Mouse (Mus musculus): ENCODE data around the gene Emb. TPM values are rescaled to one million over a fixed set of nuclear protein-coding genes. Genes with fewer than 3 reads are reported as not detected.

Gene Emb
- polyA plus RNA-seq, 1 experiment: 4.0 TPM

DNA sequence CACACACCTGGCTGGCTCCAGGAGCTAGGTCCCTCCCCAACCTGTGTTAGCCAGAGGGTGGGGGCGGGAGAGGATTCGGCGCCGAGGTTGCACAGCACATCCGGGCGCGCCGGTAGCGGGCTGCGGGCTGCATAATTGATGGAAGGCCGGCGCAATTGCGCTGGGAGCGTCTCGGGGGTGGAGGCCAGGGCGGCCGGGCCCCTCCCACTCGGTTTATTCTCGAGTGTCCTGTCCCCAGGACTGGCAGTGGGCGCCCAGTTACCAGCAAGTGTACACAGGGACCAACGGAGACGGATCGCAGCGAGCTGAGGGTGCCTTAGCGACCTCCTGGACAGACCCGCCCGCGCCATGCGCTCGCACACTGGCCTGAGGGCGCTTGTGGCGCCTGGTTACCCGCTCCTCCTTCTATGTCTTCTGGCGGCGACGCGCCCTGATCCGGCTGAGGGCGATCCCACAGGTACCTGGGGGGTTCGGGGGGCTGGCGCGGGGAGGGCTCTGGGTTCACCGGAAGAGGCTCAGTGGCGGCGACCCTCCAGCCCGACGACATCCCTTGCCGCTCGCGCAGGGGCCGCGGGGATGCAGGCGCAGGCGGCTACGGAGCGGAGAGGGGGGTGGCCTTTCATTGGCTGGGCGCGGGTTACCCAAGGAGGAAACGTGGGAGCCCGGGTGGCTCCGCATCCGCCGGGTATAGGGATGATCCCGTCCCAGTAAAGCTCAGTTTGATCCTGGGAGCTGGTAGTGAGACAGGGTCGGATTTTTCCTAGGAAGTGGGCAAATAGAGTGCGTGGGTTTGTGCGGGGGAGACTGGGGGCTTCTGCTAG, 12.4 kb downstream of the Emb start, which contains the start of gene Gm17509:
Gm17509 (minus strand) TSS at position 575 of the 821 bp plus-strand sequence.
- H3K4me1 ChIP-seq (ENCODE audit: control insufficient read depth, insufficient read depth, insufficient read length, low read length): peaks cover 2% of the 10 kb centered on the region; the same call in 1 of the 2 replicates
- no peak within 1 kb of the TSS for H3K27ac ChIP-seq (ENCODE audit: insufficient read depth, low read depth, low read length)
- H3K4me3 ChIP-seq (ENCODE audit: low read depth, low read length): peak within 1 kb of the TSS; percentile 65
- no peaks in the 10 kb centered on the region for H3K36me3 ChIP-seq (ENCODE audit: control insufficient read depth, insufficient read depth, low read length)
- 2% methylated on average over 67 of the region's 67 CpGs for WGBS
- no peak for TF ChIP-seq POLR2A (IDR thresholded peaks at IDR 0.05; ENCODE audit: low read depth, low read length)
- no peak for TF ChIP-seq CTCF (IDR thresholded peaks at IDR 0.05; ENCODE audit: extremely low read depth, insufficient read length, insufficient replicate concordance, low read depth, low read length)
- peaks cover 16% of the 10 kb centered on the region for H3K27me3 ChIP-seq (ENCODE audit: control insufficient read depth, insufficient read depth, low read length)

DNA sequence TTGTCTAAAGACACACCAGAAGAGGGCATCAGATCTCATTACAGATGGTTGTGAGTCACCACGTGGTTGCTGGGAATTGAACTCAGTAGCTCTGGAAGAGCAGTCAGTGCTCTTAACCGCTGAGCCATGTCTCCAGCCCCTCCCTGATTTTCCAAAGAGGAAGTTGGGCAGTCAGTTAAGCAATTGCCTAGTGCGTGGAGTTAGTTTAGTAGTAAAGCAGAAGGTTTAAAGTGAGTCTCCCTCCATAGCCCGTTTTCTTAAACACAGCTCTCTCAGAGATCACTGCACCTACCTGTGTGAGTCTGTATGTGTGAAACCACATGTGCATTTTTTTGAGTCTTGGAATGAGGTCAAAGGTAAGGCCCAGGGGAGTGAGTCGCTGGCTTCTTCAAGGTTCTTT, 14.8 kb downstream of the Emb start:
- 35% methylated on average over 5 of the region's 5 CpGs for WGBS

GRCm38 (mm10) chr13:117224901-117225300, 16.6 kb downstream of the Emb start:
- no peak overlapping the region for H3K27ac ChIP-seq (ENCODE audit: insufficient read depth, low read depth, low read length)
- H3K36me3 ChIP-seq (ENCODE audit: control insufficient read depth, insufficient read depth, low read length): no peaks in the 10 kb centered on the region
- 40% methylated on average over 2 of the region's 2 CpGs for WGBS
- TF ChIP-seq POLR2A (IDR thresholded peaks at IDR 0.05; ENCODE audit: low read depth, low read length): no peak
- no peak for TF ChIP-seq CTCF (IDR thresholded peaks at IDR 0.05; ENCODE audit: extremely low read depth, insufficient read length, insufficient replicate concordance, low read depth, low read length)
- H3K27me3 ChIP-seq (ENCODE audit: control insufficient read depth, insufficient read depth, low read length): peaks cover 13% of the 10 kb centered on the region
- H3K4me3 ChIP-seq (ENCODE audit: low read depth, low read length): no peak overlapping the region
- H3K4me1 ChIP-seq (ENCODE audit: control insufficient read depth, insufficient read depth, insufficient read length, low read length): peaks cover 2% of the 10 kb centered on the region; the same call in 1 of the 2 replicates

More for the DNA sequence above, 14.8 kb downstream of the Emb start:
- Histone ChIP-seq H3K4me3 (ENCODE audit: low read depth, low read length) (no peak overlapping the region), H3K27me3 (ENCODE audit: control insufficient read depth, insufficient read depth, low read length) (peaks cover 16% of the 10 kb centered on the region), H3K27ac (ENCODE audit: insufficient read depth, low read depth, low read length) (no peak overlapping the region), H3K4me1 (ENCODE audit: control insufficient read depth, insufficient read depth, insufficient read length, low read length) (peaks cover 2% of the 10 kb centered on the region; the same call in 1 of the 2 replicates), H3K36me3 (ENCODE audit: control insufficient read depth, insufficient read depth, low read length) (no peaks in the 10 kb centered on the region)
- TF ChIP-seq CTCF (IDR thresholded peaks at IDR 0.05; ENCODE audit: extremely low read depth, insufficient read length, insufficient replicate concordance, low read depth, low read length) (no peak), POLR2A (IDR thresholded peaks at IDR 0.05; ENCODE audit: low read depth, low read length) (no peak)

DNA sequence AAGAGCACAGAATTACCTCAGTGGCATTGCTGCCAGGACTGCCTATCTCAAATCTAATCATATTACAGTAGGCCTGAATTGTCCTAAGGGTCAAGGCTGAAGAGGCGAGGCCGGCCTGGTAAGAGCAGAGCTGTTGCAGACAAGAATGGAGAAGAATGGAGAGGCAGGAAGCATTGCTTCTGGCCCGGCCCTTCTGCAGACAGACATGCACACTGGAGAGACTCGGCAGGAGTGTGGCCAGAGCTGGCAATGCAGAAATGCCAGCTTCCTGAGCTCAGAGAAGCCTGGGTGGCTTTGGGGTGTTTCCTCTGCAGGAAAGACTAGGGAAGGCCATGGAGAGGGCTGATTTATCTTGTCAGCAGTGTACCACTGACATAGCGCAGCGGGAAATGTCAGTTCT, 17.2 kb downstream of the Emb start:
- Histone ChIP-seq H3K4me3 (ENCODE audit: low read depth, low read length) (no peak overlapping the region), H3K27ac (ENCODE audit: insufficient read depth, low read depth, low read length) (no peak overlapping the region), H3K4me1 (ENCODE audit: control insufficient read depth, insufficient read depth, insufficient read length, low read length) (no peaks in the 10 kb centered on the region), H3K36me3 (ENCODE audit: control insufficient read depth, insufficient read depth, low read length) (no peaks in the 10 kb centered on the region), H3K27me3 (ENCODE audit: control insufficient read depth, insufficient read depth, low read length) (peaks cover 6% of the 10 kb centered on the region)
- no peak for TF ChIP-seq CTCF (IDR thresholded peaks at IDR 0.05; ENCODE audit: extremely low read depth, insufficient read length, insufficient replicate concordance, low read depth, low read length)
- WGBS: 69% methylated on average over 6 of the region's 6 CpGs

DNA sequence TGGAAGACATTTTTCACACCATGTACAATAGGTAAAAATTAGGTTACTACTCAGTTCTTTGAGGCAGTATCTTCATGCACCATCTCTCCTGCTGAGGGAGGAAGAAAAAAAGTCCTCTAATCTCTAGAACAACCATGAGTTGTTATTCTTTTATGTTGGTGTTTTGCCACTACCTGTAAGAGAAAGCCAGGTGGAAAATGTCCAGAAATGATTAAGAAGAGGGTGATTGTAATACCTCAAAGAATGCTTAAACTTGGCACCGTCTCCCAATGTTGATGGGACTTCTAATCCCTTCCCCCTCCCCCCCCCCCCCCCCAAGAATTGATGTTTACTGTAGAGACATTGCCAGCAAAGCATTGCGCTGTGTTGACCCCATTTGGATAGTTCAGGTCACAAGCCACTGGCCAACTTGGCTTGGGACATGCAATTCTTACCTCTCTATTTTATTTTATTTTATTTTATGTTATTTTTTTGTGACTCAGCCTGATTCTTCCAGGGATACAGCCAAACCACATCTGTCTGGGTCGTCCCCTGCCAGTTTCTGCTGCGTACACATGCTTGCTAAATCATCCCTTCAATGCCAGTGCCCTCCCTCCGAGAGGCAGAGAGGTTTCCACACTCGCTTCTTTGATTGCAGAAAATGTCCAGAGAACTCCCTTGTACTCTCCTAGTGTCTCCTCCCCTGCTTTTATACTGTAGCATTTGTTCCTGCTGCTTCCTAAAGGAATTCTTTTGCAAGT, 22.2 kb downstream of the Emb start:
- WGBS: 70% methylated on average over 6 of the region's 6 CpGs

GRCm38 (mm10) chr13:117233808-117234207, 25.5 kb downstream of the Emb start:
- TF ChIP-seq CTCF (IDR thresholded peaks at IDR 0.05; ENCODE audit: extremely low read depth, insufficient read length, insufficient replicate concordance, low read depth, low read length) (no peak), POLR2A (IDR thresholded peaks at IDR 0.05; ENCODE audit: low read depth, low read length) (no peak)
- H3K27ac ChIP-seq (ENCODE audit: insufficient read depth, low read depth, low read length): no peak overlapping the region

More for the DNA sequence above, 22.2 kb downstream of the Emb start:
- Histone ChIP-seq H3K27ac (ENCODE audit: insufficient read depth, low read depth, low read length) (no peak overlapping the region), H3K27me3 (ENCODE audit: control insufficient read depth, insufficient read depth, low read length) (no peaks in the 10 kb centered on the region), H3K4me1 (ENCODE audit: control insufficient read depth, insufficient read depth, insufficient read length, low read length) (no peaks in the 10 kb centered on the region), H3K36me3 (ENCODE audit: control insufficient read depth, insufficient read depth, low read length) (no peaks in the 10 kb centered on the region), H3K4me3 (ENCODE audit: low read depth, low read length) (no peak overlapping the region)
- no peak for TF ChIP-seq CTCF (IDR thresholded peaks at IDR 0.05; ENCODE audit: extremely low read depth, insufficient read length, insufficient replicate concordance, low read depth, low read length)
- TF ChIP-seq POLR2A (IDR thresholded peaks at IDR 0.05; ENCODE audit: low read depth, low read length): no peak

GRCm38 (mm10) chr13:117234486-117234885, 26.1 kb downstream of the Emb start:
- Histone ChIP-seq H3K4me1 (ENCODE audit: control insufficient read depth, insufficient read depth, insufficient read length, low read length) (no peaks in the 10 kb centered on the region), H3K27ac (ENCODE audit: insufficient read depth, low read depth, low read length) (no peak overlapping the region), H3K4me3 (ENCODE audit: low read depth, low read length) (no peak overlapping the region), H3K27me3 (ENCODE audit: control insufficient read depth, insufficient read depth, low read length) (no peaks in the 10 kb centered on the region), H3K36me3 (ENCODE audit: control insufficient read depth, insufficient read depth, low read length) (no peaks in the 10 kb centered on the region)
- TF ChIP-seq CTCF (IDR thresholded peaks at IDR 0.05; ENCODE audit: extremely low read depth, insufficient read length, insufficient replicate concordance, low read depth, low read length) (no peak), POLR2A (IDR thresholded peaks at IDR 0.05; ENCODE audit: low read depth, low read length) (no peak)
- 78% methylated on average over 7 of the region's 7 CpGs for WGBS

More at GRCm38 (mm10) chr13:117233808-117234207, 25.5 kb downstream of the Emb start:
- 89% methylated on average over 8 of the region's 8 CpGs for WGBS
- H3K4me1 ChIP-seq (ENCODE audit: control insufficient read depth, insufficient read depth, insufficient read length, low read length): no peaks in the 10 kb centered on the region
- H3K27me3 ChIP-seq (ENCODE audit: control insufficient read depth, insufficient read depth, low read length): no peaks in the 10 kb centered on the region
- no peak overlapping the region for H3K4me3 ChIP-seq (ENCODE audit: low read depth, low read length)
- H3K36me3 ChIP-seq (ENCODE audit: control insufficient read depth, insufficient read depth, low read length): no peaks in the 10 kb centered on the region

Data from small intestine, adult 2 months (tissue).